Mouse (Mus musculus) stomach, postnatal 0 days (tissue): Measurements from ENCODE around the gene Zfp281. TPM values are rescaled to one million over a fixed set of nuclear protein-coding genes. Genes with fewer than 3 reads are reported as not detected.

Source experiments
- ATAC-seq: fragments of 200-750 bp; cut with Nextera tagmentation; 2 replicates; pipeline ENCODE4 v1.8.0; 2017; ENCODE audit not compliant: low FRiP score, low TSS enrichment
- DNase-seq: peaks from one replicate; pipeline ENCODE4 v3.0.0-alpha.2; 2016; ENCODE audit warnings: low spot score
- H3K27ac ChIP-seq: fragments of 300-500 bp; sonication (generic); replicated peaks from 2 replicates; pipeline ENCODE4 v1.5.1; 2014; ENCODE audit warnings: mild to moderate bottlenecking, control low read depth
- H3K27me3 ChIP-seq: fragments of 300-500 bp; sonication (generic); 2 replicates; pipeline ENCODE4 v1.6.1; 2014; ENCODE audit warnings: low read length; ENCODE audit not compliant: control insufficient read depth, insufficient read depth
- H3K36me3 ChIP-seq: fragments of 300-500 bp; sonication (generic); 2 replicates; pipeline ENCODE4 v1.6.1; 2014; ENCODE audit warnings: low read length, mixed read lengths; ENCODE audit not compliant: control insufficient read depth, insufficient read depth
- H3K4me1 ChIP-seq: fragments of 300-500 bp; sonication (generic); replicated peaks from 2 replicates; pipeline ENCODE4 v1.6.1; 2014; ENCODE audit warnings: antibody characterized with exemption; ENCODE audit not compliant: control insufficient read depth, insufficient read depth
- H3K4me2 ChIP-seq: fragments of 300-500 bp; sonication (generic); replicated peaks from 2 replicates; pipeline ENCODE4 v1.6.1; 2014; ENCODE audit warnings: low read depth, mild to moderate bottlenecking, control low read depth, moderate library complexity
- H3K4me3 ChIP-seq: fragments of 300-500 bp; sonication (generic); 2 replicates; pipeline ENCODE4 v1.5.1; 2014; ENCODE audit warnings: low read depth, low read length, control low read depth
- H3K9ac ChIP-seq: fragments of 300-500 bp; sonication (generic); 2 replicates; pipeline ENCODE4 v1.6.1; 2014; ENCODE audit warnings: mild to moderate bottlenecking, low read length, control low read depth, mixed read lengths
- H3K9me3 ChIP-seq: fragments of 300-500 bp; sonication (generic); 2 replicates; pipeline ENCODE4 v1.6.1; 2016; ENCODE audit warnings: low read length; ENCODE audit not compliant: control insufficient read depth
- CTCF ChIP-seq: IDR thresholded peaks from 2 replicates; pipeline ENCODE4 v1.5.1; 2016; ENCODE audit warnings: antibody characterized with exemption, low read depth, mild to moderate bottlenecking, moderate library complexity
- EP300 ChIP-seq: optimal IDR thresholded peaks from 2 replicates; pipeline ENCODE3; 2016; ENCODE audit warnings: antibody characterized with exemption
- WGBS: fragments of 180-500 bp; shearing (Covaris S2); extraction: QIAGEN DNeasy Blood & Tissue Kit; methylation state at CpG from one replicate; pipeline ENCODE4 v1.1.7; 2014; 5-methylcytosine and 5-hydroxymethylcytosine counted together
- polyA plus RNA-seq: library from polyadenylated mRNA; unstranded; fragments of >200 nt; fragmentation: Nextera tagmentation; extraction: Ambion mirVana; gene quantifications from 2 replicates; pipeline ENCODE4 v1.2.1, GENCODE M21; 2015

Gene Zfp281
- polyA plus RNA-seq, 1 experiment from 2014 or later: 7.5 TPM

DNA sequence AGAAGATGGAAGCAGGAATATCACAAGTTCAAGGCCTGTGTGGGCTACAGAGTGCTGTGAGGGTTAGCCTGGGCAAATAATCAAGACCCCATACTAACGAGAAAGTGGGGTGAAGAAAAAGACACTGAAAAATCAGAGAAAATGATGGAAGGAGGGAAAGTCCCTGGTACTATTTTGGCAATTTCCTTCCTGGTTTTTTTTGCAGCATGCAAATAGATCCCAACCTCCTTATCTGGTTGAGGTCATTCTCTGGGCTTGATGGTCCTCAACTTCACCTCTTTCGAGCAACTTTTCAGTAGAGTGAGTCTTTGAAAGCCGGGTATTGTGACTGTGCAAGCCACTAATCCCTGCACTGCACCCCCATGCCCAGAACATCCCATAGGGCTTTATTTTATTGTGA, 24.6 kb upstream of the Zfp281 start:
- H3K9me3 ChIP-seq: no peaks in the 10 kb centered on the region
- H3K27me3 ChIP-seq: no peaks in the 10 kb centered on the region
- DNase-seq (no peak), ATAC-seq (no peak)
- H3K4me3 ChIP-seq: no peak overlapping the region
- no peak overlapping the region for H3K4me2 ChIP-seq
- no peaks in the 10 kb centered on the region; the same call in 1 of the 2 replicates for H3K4me1 ChIP-seq
- H3K9ac ChIP-seq: no peak overlapping the region
- 50% methylated on average over 3 of the region's 3 CpGs for WGBS
- no peaks in the 10 kb centered on the region for H3K36me3 ChIP-seq
- H3K27ac ChIP-seq: no peak overlapping the region
- TF ChIP-seq EP300: no peak
- no peak for TF ChIP-seq CTCF

- 49% methylated on average over 9 of the region's 9 CpGs for WGBS
- H3K27me3 ChIP-seq: no peaks in the 10 kb centered on the region
- no peak overlapping the region for H3K27ac ChIP-seq
- no peak for ATAC-seq
- no peaks in the 10 kb centered on the region for H3K36me3 ChIP-seq
- H3K9me3 ChIP-seq: no peaks in the 10 kb centered on the region
- H3K4me3 ChIP-seq: no peak overlapping the region
- no peak overlapping the region for H3K9ac ChIP-seq
- DNase-seq: no peak
- no peaks in the 10 kb centered on the region; the same call in 1 of the 2 replicates for H3K4me1 ChIP-seq
- TF ChIP-seq CTCF: no peak
- no peak for TF ChIP-seq EP300
- no peak overlapping the region for H3K4me2 ChIP-seq
Observed at GRCm38 (mm10) chr1:136600647-136601345, 23.9 kb upstream of the Zfp281 start.

- H3K27me3 ChIP-seq: no peaks in the 10 kb centered on the region
- no peaks in the 10 kb centered on the region for H3K36me3 ChIP-seq
- peak; percentile 43 for ATAC-seq
- TF ChIP-seq CTCF (no peak), EP300 (no peak)
- H3K4me1 ChIP-seq: no peaks in the 10 kb centered on the region; the same call in 1 of the 2 replicates
- 63% methylated on average over 10 of the region's 10 CpGs for WGBS
- no peak overlapping the region for H3K4me2 ChIP-seq
- H3K4me3 ChIP-seq: no peak overlapping the region
- H3K9me3 ChIP-seq: no peaks in the 10 kb centered on the region
- H3K9ac ChIP-seq: no peak overlapping the region
- DNase-seq: peak; percentile 48
- no peak overlapping the region for H3K27ac ChIP-seq
Observed at GRCm38 (mm10) chr1:136601346-136601888, 23.3 kb upstream of the Zfp281 start.

DNA sequence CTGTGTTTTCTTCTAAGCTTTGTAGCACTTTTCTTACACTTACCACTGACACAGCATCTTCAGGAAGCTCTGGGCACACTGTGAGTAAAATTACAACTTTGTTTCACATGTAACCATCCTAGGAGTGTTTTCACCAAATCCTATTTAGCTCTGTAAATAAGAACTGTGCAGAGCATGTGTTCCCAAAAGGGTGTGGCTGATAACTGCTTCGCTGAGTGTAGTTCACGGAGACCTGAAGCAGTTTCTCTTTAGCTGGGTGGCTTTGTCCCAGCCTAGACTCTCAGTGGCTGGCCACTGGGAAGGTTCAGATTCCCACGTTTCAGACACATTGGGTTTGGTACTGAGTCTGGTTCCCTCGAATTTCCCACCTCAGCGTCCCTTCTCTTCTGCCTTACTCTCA, 22.4 kb upstream of the Zfp281 start:
- peak; percentile 81; the same call in 1 of the 2 replicates for ATAC-seq
- no peaks in the 10 kb centered on the region for H3K9me3 ChIP-seq
- TF ChIP-seq CTCF (no peak), EP300 (no peak)
- no peaks in the 10 kb centered on the region for H3K36me3 ChIP-seq
- peak overlapping the region; percentile 31; the same call in 1 of the 2 replicates for H3K27ac ChIP-seq
- no peak overlapping the region for H3K9ac ChIP-seq
- DNase-seq: peak; percentile 50
- H3K4me2 ChIP-seq: no peak overlapping the region
- H3K4me3 ChIP-seq: no peak overlapping the region
- no peaks in the 10 kb centered on the region for H3K27me3 ChIP-seq
- WGBS: 52% methylated on average over 5 of the region's 5 CpGs
- no peaks in the 10 kb centered on the region; the same call in 1 of the 2 replicates for H3K4me1 ChIP-seq

DNA sequence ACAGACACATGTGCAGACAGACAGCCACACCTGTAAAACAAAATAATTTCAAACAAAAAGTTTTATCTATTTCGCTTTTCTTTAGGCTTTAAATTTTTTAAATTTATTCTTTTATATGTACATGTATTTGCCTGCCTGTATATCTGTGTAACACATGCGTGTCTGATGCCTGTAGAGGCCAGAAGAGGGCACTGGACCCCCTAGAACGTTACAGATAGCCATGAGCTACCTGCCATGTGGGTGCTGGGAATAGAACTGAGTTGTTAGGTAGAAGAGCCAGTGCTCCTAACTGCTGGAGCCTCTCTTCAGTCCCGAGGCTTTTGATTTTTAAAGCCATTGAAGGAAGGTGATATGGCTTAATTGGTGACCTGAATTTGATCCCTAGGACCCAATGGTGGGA, 20.5 kb upstream of the Zfp281 start:
- no peaks in the 10 kb centered on the region for H3K36me3 ChIP-seq
- no peaks in the 10 kb centered on the region for H3K27me3 ChIP-seq
- no peak for TF ChIP-seq EP300
- TF ChIP-seq CTCF: peak; percentile 12; the same call in 1 of the 2 replicates
- H3K9me3 ChIP-seq: no peaks in the 10 kb centered on the region
- WGBS: 86% methylated on average over 4 of the region's 4 CpGs
- H3K27ac ChIP-seq: no peak overlapping the region
- no peak overlapping the region for H3K4me2 ChIP-seq
- no peak for ATAC-seq
- no peak for DNase-seq
- no peaks in the 10 kb centered on the region; the same call in 1 of the 2 replicates for H3K4me1 ChIP-seq
- no peak overlapping the region for H3K9ac ChIP-seq
- H3K4me3 ChIP-seq: no peak overlapping the region

DNA sequence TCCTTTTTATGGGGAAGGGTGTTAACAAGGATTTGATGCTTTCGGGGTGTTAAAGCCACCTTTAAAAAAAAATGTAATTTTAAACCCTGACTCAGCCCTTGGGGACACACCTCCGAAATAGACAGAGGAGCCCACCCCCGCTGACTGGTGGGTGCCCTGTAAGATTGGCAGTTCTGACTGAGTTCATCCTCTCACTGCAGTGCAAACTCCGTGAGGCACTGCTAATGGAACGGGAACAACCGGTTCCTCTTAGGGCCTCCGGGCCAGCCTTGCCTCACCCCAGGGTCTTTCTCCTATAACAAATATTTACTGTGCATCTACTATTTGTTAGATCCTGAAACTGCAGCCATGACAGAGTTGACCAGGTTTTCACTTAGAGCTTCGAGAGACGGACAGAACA, 18.9 kb upstream of the Zfp281 start:
- H3K4me1 ChIP-seq: no peaks in the 10 kb centered on the region; the same call in 1 of the 2 replicates
- TF ChIP-seq EP300 (no peak), CTCF (no peak)
- H3K27me3 ChIP-seq: no peaks in the 10 kb centered on the region
- no peak overlapping the region for H3K4me3 ChIP-seq
- H3K4me2 ChIP-seq: no peak overlapping the region
- H3K27ac ChIP-seq: no peak overlapping the region
- no peak overlapping the region for H3K9ac ChIP-seq
- no peaks in the 10 kb centered on the region for H3K9me3 ChIP-seq
- ATAC-seq (peak; percentile 76; the same call in 1 of the 2 replicates), DNase-seq (peak; percentile 64)
- WGBS: 58% methylated on average over 9 of the region's 9 CpGs
- H3K36me3 ChIP-seq: no peaks in the 10 kb centered on the region
